Mouse (Mus musculus) liver, adult 2 months (tissue): Measurements from ENCODE around the gene Pknox2.

Experiments
- CTCF ChIP-seq: fragments of 200-500 bp; IDR thresholded peaks from 2 replicates; pipeline ENCODE4 v1.5.1; 2011; ENCODE audit warnings: low read depth, low read length, control low read depth
- POLR2A ChIP-seq: fragments of 200-500 bp; IDR thresholded peaks from 2 replicates; pipeline ENCODE4 v1.6.1; 2011; ENCODE audit warnings: low read length, control low read depth; ENCODE audit not compliant: insufficient read depth; ENCODE audit errors: extremely low read depth

GRCm38 (mm10) chr9:36923753-36924152, 223.5 kb downstream of the Pknox2 start:
- TF ChIP-seq POLR2A (no peak), CTCF (no peak)
